Mouse (Mus musculus): ENCODE data around the gene Cers5.

DNA sequence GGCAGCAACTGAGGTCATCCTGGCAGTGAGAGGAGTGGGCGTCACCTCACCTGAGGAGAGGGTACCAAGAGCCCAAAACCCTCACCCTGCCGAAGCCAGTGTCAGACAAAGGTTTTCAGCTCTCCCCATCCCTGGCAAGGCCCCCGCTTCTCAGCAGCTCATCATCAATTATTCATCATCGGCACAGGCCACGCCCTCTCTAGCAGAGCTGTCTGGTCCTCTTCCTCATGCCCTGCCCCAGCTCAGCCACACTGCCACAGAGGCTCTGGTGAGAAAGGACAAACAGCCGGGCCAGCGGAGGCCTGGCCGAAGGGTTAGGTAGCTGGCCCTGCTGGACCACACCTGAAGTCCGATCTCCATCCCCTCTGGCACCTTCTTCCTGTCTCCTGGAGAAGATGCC lies 80.7 kb downstream of the Cers5 start:
- TF ChIP-seq CTCF (IDR thresholded peaks at IDR 0.05) (no peak), EP300 (IDR thresholded peaks at IDR 0.05; ENCODE audit: insufficient read depth, low read depth, low read length) (no peak), POLR2A (IDR thresholded peaks at IDR 0.05; ENCODE audit: insufficient read depth, low read depth, low read length) (no peak)

Measured in heart, adult 2 months (tissue).